Mouse (Mus musculus): ENCODE data around the gene Gm28539. TPM values are rescaled to one million over a fixed set of nuclear protein-coding genes. Genes with fewer than 3 reads are reported as not detected.
"Not testable (repeated sequence)": the region's sequence is repeated elsewhere in the genome, so short reads cannot be mapped to it uniquely, and the experiment has no call there.

The Gm28539 gene
- polyA plus RNA-seq, 1 experiment from 2014 or later = not detected

- WGBS = 69% methylated on average over 2 of the region's 2 CpGs
- no peak overlapping the region for H3K4me3 ChIP-seq (ENCODE audit: low read depth, low read length)
- H3K27ac ChIP-seq (ENCODE audit: low read depth) = no peak overlapping the region
- ATAC-seq (replicated peaks; ENCODE audit: low FRiP score, low TSS enrichment, low read depth) (no peak), DNase-seq (ENCODE audit: low spot score) (no peak)
- H3K4me1 ChIP-seq (replicated peaks; ENCODE audit: control insufficient read depth, insufficient read depth, low read length) = peaks cover 3% of the 10 kb centered on the region
- H3K36me3 ChIP-seq (ENCODE audit: control insufficient read depth, insufficient read depth, low read length) = peaks cover 60% of the 10 kb centered on the region
- H3K4me2 ChIP-seq (ENCODE audit: low read length) = no peak overlapping the region
- no peaks in the 10 kb centered on the region for H3K9me3 ChIP-seq (ENCODE audit: control insufficient read depth, low read length)
- H3K27me3 ChIP-seq (replicated peaks; ENCODE audit: control insufficient read depth, insufficient read depth, low read length) = no peaks in the 10 kb centered on the region
- H3K9ac ChIP-seq (ENCODE audit: low read length) = no peak overlapping the region
Observed at GRCm38 (mm10) chr16:18833486-18833885, 2.9 kb upstream of the Gm28539 start.

- Histone ChIP-seq H3K9ac (ENCODE audit: low read length) (no peak overlapping the region), H3K27me3 (replicated peaks; ENCODE audit: control insufficient read depth, insufficient read depth, low read length) (no peaks in the 10 kb centered on the region), H3K4me3 (ENCODE audit: low read depth, low read length) (peak overlapping the region; percentile 63), H3K9me3 (ENCODE audit: control insufficient read depth, low read length) (no peaks in the 10 kb centered on the region), H3K36me3 (ENCODE audit: control insufficient read depth, insufficient read depth, low read length) (peaks cover 46% of the 10 kb centered on the region), H3K4me2 (ENCODE audit: low read length) (peak overlapping the region; percentile 74), H3K27ac (ENCODE audit: low read depth) (no peak overlapping the region), H3K4me1 (replicated peaks; ENCODE audit: control insufficient read depth, insufficient read depth, low read length) (peaks cover 3% of the 10 kb centered on the region)
- DNase-seq (ENCODE audit: low spot score) = no peak
- WGBS = 24% methylated on average over 3 of the region's 3 CpGs
- ATAC-seq (replicated peaks; ENCODE audit: low FRiP score, low TSS enrichment, low read depth) = peak; percentile 38
Observed at GRCm38 (mm10) chr16:18836073-18836467, 314 bp upstream of the Gm28539 start.

- Histone ChIP-seq H3K36me3 (ENCODE audit: control insufficient read depth, insufficient read depth, low read length) (peaks cover 23% of the 10 kb centered on the region), H3K9ac (ENCODE audit: low read length) (no peak overlapping the region)
- 94% methylated on average over 4 of the region's 4 CpGs for WGBS
Observed at GRCm38 (mm10) chr16:18838346-18838745, 2.0 kb downstream of the Gm28539 start.

GRCm38 (mm10) chr16:18846301-18846820 lies 10.0 kb downstream of the Gm28539 start:
- DNase-seq (ENCODE audit: low spot score) = no peak
- H3K36me3 ChIP-seq (ENCODE audit: control insufficient read depth, insufficient read depth, low read length) = no peaks in the 10 kb centered on the region
- H3K4me1 ChIP-seq (replicated peaks; ENCODE audit: control insufficient read depth, insufficient read depth, low read length) = no peaks in the 10 kb centered on the region
- no peak overlapping the region for H3K4me2 ChIP-seq (ENCODE audit: low read length)
- no peak overlapping the region for H3K4me3 ChIP-seq (ENCODE audit: low read depth, low read length)
- WGBS = 84% methylated on average over 15 of the region's 15 CpGs
- H3K27me3 ChIP-seq (replicated peaks; ENCODE audit: control insufficient read depth, insufficient read depth, low read length) = no peaks in the 10 kb centered on the region
- no peak overlapping the region for H3K9ac ChIP-seq (ENCODE audit: low read length)
- ATAC-seq (replicated peaks; ENCODE audit: low FRiP score, low TSS enrichment, low read depth) = no peak
- H3K27ac ChIP-seq (ENCODE audit: low read depth) = no peak overlapping the region
- no peaks in the 10 kb centered on the region for H3K9me3 ChIP-seq (ENCODE audit: control insufficient read depth, low read length)

More at GRCm38 (mm10) chr16:18838346-18838745, 2.0 kb downstream of the Gm28539 start:
- ATAC-seq (replicated peaks; ENCODE audit: low FRiP score, low TSS enrichment, low read depth) = no peak
- Histone ChIP-seq H3K9me3 (ENCODE audit: control insufficient read depth, low read length) (no peaks in the 10 kb centered on the region), H3K4me2 (ENCODE audit: low read length) (no peak overlapping the region), H3K27me3 (replicated peaks; ENCODE audit: control insufficient read depth, insufficient read depth, low read length) (no peaks in the 10 kb centered on the region), H3K27ac (ENCODE audit: low read depth) (no peak overlapping the region), H3K4me3 (ENCODE audit: low read depth, low read length) (no peak overlapping the region), H3K4me1 (replicated peaks; ENCODE audit: control insufficient read depth, insufficient read depth, low read length) (peaks cover 3% of the 10 kb centered on the region)
- DNase-seq (ENCODE audit: low spot score) = no peak

GRCm38 (mm10) chr16:18849521-18850190 lies 13.3 kb downstream of the Gm28539 start:
- H3K36me3 ChIP-seq (ENCODE audit: control insufficient read depth, insufficient read depth, low read length); H3K9me3 ChIP-seq (ENCODE audit: control insufficient read depth, low read length); H3K4me2 ChIP-seq (ENCODE audit: low read length); H3K27ac ChIP-seq (ENCODE audit: low read depth); DNase-seq (ENCODE audit: low spot score); H3K4me1 ChIP-seq (replicated peaks; ENCODE audit: control insufficient read depth, insufficient read depth, low read length); ATAC-seq (replicated peaks; ENCODE audit: low FRiP score, low TSS enrichment, low read depth); H3K27me3 ChIP-seq (replicated peaks; ENCODE audit: control insufficient read depth, insufficient read depth, low read length); H3K4me3 ChIP-seq (ENCODE audit: low read depth, low read length); H3K9ac ChIP-seq (ENCODE audit: low read length): not testable (repeated sequence)
- 92% methylated on average over 14 of the region's 17 CpGs for WGBS

GRCm38 (mm10) chr16:18858551-18858950 lies 22.2 kb downstream of the Gm28539 start:
- Histone ChIP-seq H3K27ac (ENCODE audit: low read depth) (no peak overlapping the region), H3K4me1 (replicated peaks; ENCODE audit: control insufficient read depth, insufficient read depth, low read length) (no peaks in the 10 kb centered on the region), H3K9ac (ENCODE audit: low read length) (no peak overlapping the region), H3K27me3 (replicated peaks; ENCODE audit: control insufficient read depth, insufficient read depth, low read length) (no peaks in the 10 kb centered on the region), H3K36me3 (ENCODE audit: control insufficient read depth, insufficient read depth, low read length) (no peaks in the 10 kb centered on the region), H3K9me3 (ENCODE audit: control insufficient read depth, low read length) (no peaks in the 10 kb centered on the region), H3K4me2 (ENCODE audit: low read length) (no peak overlapping the region), H3K4me3 (ENCODE audit: low read depth, low read length) (no peak overlapping the region)
- ATAC-seq (replicated peaks; ENCODE audit: low FRiP score, low TSS enrichment, low read depth) = no peak
- DNase-seq (ENCODE audit: low spot score) = no peak

- no peak overlapping the region for H3K4me2 ChIP-seq (ENCODE audit: low read length)
- 61% methylated on average over 1 of the region's 1 CpGs for WGBS
- H3K9ac ChIP-seq (ENCODE audit: low read length) = no peak overlapping the region
- no peaks in the 10 kb centered on the region for H3K4me1 ChIP-seq (replicated peaks; ENCODE audit: control insufficient read depth, insufficient read depth, low read length)
- no peaks in the 10 kb centered on the region for H3K27me3 ChIP-seq (replicated peaks; ENCODE audit: control insufficient read depth, insufficient read depth, low read length)
- H3K4me3 ChIP-seq (ENCODE audit: low read depth, low read length) = no peak overlapping the region
- H3K27ac ChIP-seq (ENCODE audit: low read depth) = no peak overlapping the region
- no peak for ATAC-seq (replicated peaks; ENCODE audit: low FRiP score, low TSS enrichment, low read depth)
- H3K9me3 ChIP-seq (ENCODE audit: control insufficient read depth, low read length) = no peaks in the 10 kb centered on the region
- no peaks in the 10 kb centered on the region for H3K36me3 ChIP-seq (ENCODE audit: control insufficient read depth, insufficient read depth, low read length)
- DNase-seq (ENCODE audit: low spot score) = no peak
Observed at GRCm38 (mm10) chr16:18860186-18860585, 23.8 kb downstream of the Gm28539 start.

GRCm38 (mm10) chr16:18870495-18870894 lies 34.1 kb downstream of the Gm28539 start:
- WGBS = 81% methylated on average over 1 of the region's 1 CpGs
- H3K27me3 ChIP-seq (replicated peaks; ENCODE audit: control insufficient read depth, insufficient read depth, low read length); H3K27ac ChIP-seq (ENCODE audit: low read depth); H3K9ac ChIP-seq (ENCODE audit: low read length); H3K4me3 ChIP-seq (ENCODE audit: low read depth, low read length); ATAC-seq (replicated peaks; ENCODE audit: low FRiP score, low TSS enrichment, low read depth); H3K4me2 ChIP-seq (ENCODE audit: low read length); H3K9me3 ChIP-seq (ENCODE audit: control insufficient read depth, low read length); DNase-seq (ENCODE audit: low spot score); H3K4me1 ChIP-seq (replicated peaks; ENCODE audit: control insufficient read depth, insufficient read depth, low read length): not testable (repeated sequence)
- H3K36me3 ChIP-seq (ENCODE audit: control insufficient read depth, insufficient read depth, low read length) = peaks cover 43% of the 10 kb centered on the region

GRCm38 (mm10) chr16:18876091-18876441 lies 39.7 kb downstream of the Gm28539 start:
- ATAC-seq (replicated peaks; ENCODE audit: low FRiP score, low TSS enrichment, low read depth) = peak; percentile 26
- H3K4me1 ChIP-seq (replicated peaks; ENCODE audit: control insufficient read depth, insufficient read depth, low read length) = no peaks in the 10 kb centered on the region; the same call in 1 of the 2 replicates

More at GRCm38 (mm10) chr16:18876091-18876441, 39.7 kb downstream of the Gm28539 start:
- Histone ChIP-seq H3K27me3 (replicated peaks; ENCODE audit: control insufficient read depth, insufficient read depth, low read length) (no peaks in the 10 kb centered on the region), H3K27ac (ENCODE audit: low read depth) (peak overlapping the region; percentile 91), H3K4me2 (ENCODE audit: low read length) (peak overlapping the region; percentile 78), H3K9me3 (ENCODE audit: control insufficient read depth, low read length) (no peaks in the 10 kb centered on the region), H3K36me3 (ENCODE audit: control insufficient read depth, insufficient read depth, low read length) (peaks cover 41% of the 10 kb centered on the region), H3K4me3 (ENCODE audit: low read depth, low read length) (peak overlapping the region; percentile 86), H3K9ac (ENCODE audit: low read length) (peak overlapping the region; percentile 80)
- no peak for DNase-seq (ENCODE audit: low spot score)
- WGBS = under 1% methylated on average over 17 of the region's 17 CpGs

Data from intestine, embryonic 14.5 days (tissue).